Mouse (Mus musculus) ES-CJ7 (cell line): Measurements from ENCODE around the gene Arfip1.

Experiments
- DNase-seq: peaks from one replicate; pipeline ENCODE4 v3.0.0; 2011; ENCODE audit warnings: low read depth, low spot score

The Arfip1 gene

GRCm38 (mm10) chr3:84492148-84492547 lies 90.3 kb downstream of the Arfip1 start:
- DNase-seq: no peak

- peak; percentile 8 for DNase-seq
These were observed 93.7 kb downstream of the Arfip1 start for GRCm38 (mm10) chr3:84488716-84489115.

GRCm38 (mm10) chr3:84484891-84485290 lies 97.5 kb downstream of the Arfip1 start:
- no peak for DNase-seq

DNA sequence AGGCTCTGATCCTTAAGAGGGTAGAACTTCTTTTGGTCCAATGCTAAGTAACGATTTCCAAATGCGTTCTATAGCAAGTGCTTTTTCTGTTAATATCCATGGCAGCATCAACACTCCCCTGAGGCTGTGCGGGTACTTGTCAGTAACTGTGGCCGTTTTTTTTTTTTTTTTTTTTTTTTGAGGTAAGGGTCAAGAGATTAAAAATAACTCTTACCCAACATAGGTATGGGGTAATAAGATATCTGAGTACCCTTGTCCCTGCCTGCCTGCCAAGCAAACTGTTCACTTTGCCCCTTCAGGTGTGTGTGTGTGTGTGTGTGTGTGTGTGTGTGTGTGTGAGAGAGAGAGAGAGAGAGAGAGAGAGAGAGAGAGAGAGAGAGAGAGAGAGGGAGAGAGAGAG lies 98.1 kb downstream of the Arfip1 start:
- no peak for DNase-seq

DNA sequence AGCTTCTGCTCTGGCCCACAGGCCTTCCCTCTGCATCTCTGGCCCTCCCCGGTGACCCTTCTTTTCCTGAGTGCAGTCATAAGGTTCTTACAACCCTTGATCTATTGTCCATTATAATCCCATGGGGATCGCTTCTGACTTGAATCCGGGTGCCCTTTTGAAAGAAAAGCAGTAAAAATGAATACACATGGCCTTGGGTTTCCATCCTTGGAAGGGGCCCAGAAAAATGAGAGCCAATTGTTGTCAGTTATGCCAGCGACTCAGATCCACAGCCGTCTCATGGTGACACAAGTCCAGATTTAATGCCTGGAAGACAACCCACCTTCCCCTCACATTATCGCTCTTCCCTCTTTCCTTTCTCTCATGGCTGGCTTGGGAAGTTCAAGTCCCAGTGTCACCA lies 100.3 kb downstream of the Arfip1 start:
- DNase-seq: no peak

DNA sequence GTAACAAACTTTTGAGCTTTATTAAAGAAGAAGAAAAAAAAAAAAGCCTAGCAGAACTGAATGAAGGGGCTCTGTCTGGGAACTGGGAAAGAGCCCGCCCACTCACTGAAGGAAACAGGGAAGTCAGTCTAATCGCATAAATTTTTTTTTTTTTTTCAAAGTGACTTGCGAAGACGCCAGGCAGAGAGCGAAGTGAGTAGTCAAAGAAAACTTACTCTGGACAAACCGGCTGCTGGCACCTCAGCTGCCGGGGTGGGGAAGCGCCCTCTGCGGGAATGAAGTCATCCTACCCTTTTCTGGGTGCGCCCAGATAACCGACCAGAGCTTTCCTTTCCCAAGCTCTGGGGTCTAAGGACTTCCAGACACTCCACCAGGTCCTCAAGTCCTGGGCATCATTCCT lies 101.3 kb downstream of the Arfip1 start:
- peak; percentile 50 for DNase-seq

DNA sequence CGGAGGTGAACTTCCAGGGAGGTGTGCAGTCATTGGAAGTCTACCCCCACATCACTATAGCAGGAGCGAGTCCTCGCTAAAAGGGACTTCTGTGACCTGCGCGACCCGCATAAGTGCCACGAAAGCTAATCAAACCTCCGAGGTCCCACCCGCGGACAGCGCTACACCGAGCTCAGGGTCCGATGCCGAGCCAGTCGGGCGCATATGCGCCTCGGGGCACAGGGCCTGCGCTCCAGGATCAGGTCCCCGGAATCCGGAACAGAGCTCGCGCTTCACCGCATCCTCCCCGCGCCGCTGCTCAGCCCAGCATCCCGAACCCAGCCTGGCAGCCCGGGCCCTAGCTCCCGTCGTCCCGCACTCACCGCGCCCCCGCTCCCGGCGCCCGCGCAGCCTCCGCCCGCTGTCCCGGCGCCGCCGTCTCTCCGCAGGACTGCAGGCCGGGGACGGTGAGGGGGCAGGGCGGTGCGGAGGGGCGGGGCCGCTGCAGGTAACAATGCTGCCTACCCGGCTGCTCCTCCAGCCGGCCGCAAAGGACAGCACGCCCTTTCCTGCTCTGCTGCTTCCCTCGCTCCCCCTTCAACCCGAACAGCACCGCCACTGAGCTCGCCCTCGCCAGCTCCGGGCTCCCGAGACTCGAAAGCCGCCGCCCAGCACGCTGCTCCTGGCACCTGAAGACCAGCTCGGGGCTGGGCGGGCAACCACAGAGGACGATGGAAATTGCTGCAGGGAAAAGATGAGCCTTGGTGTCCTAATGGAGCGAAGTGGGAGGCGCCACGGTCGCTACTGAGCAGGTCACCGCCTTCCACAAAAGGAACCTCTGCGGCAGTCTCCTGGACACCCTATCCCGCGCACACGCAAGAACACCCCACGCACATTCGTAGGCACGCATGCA lies 102.2 kb downstream of the Arfip1 start, which contains the start of gene Fhdc1:
TSS of gene Fhdc1 (minus strand) at position 424 of the 892 bp plus-strand sequence.
- peak; percentile 69 for DNase-seq

DNA sequence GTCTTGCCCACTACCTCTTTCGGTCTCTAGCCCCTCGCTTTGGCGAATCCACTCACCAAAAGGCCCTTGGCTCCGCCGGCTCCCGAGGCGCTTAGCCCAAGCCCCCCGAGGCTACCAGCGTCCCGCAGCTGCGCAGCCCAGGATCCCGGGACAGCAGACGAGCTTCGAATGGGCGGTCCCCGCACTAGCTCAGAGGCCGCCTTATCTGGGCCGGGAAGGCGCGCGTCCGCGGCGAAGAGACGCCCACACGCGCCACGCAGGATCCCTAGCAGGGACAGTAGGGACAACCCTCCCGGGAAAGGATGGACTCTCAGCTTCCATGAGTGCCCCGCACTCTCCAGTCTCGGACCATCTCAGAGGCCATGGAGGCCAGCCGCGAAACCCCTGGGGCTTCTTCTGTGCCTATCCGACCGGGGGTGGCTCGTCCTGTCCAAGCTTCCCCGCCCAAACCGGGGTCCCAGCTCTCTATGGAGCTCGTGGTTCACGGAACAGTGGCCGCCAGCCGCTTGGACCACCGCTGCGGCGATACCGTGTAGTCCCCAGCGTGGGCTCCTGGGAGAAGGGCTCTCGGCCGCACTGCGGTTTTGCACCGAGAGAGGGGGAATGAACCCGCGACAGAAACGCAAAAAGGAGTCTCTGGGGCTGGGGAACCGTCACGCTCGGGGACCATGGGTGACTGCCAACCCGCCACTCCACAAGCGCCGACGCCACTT lies 103.0 kb downstream of the Arfip1 start:
- DNase-seq: peak; percentile 9

DNA sequence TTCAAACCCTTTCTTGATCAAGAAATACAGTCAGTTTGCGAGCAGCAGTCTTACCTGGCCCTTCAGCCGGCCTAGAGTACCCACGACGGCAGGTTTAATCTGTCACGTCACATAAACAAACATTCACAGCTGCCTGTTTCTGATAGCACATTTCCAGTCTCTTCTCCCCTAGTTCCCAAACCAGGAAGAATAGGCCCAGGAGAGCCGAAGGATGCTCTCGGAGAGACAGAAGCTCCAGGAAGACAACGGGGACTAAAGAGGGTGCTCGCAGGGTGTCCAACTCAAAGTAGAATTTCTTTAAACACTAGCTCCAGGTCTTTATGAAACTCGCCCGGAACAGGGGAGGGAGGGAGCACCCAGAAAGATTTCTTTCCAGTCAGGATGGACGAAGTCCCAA lies 103.5 kb downstream of the Arfip1 start:
- no peak for DNase-seq

DNA sequence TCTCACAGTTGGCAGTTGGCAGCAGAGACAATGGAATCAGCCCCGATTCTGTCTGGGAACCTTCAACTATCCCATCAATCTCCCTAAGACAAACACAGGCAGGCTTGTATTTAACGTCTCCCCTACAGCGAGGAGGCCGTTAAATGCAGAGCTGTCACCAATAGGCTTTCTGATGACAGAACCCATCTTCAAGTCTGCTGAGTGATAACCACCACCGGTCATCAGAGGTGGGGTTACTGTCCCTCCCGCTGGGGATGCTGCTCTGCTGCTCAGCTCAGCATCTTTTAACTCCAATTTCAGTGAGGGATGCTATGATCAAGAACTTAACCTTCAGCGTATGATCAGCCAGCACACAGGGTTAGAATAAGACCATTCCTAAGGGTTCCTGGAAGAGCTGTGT lies 104.2 kb downstream of the Arfip1 start:
- DNase-seq: no peak

- no peak for DNase-seq
These were observed 104.9 kb downstream of the Arfip1 start for GRCm38 (mm10) chr3:84477498-84477897.

DNA sequence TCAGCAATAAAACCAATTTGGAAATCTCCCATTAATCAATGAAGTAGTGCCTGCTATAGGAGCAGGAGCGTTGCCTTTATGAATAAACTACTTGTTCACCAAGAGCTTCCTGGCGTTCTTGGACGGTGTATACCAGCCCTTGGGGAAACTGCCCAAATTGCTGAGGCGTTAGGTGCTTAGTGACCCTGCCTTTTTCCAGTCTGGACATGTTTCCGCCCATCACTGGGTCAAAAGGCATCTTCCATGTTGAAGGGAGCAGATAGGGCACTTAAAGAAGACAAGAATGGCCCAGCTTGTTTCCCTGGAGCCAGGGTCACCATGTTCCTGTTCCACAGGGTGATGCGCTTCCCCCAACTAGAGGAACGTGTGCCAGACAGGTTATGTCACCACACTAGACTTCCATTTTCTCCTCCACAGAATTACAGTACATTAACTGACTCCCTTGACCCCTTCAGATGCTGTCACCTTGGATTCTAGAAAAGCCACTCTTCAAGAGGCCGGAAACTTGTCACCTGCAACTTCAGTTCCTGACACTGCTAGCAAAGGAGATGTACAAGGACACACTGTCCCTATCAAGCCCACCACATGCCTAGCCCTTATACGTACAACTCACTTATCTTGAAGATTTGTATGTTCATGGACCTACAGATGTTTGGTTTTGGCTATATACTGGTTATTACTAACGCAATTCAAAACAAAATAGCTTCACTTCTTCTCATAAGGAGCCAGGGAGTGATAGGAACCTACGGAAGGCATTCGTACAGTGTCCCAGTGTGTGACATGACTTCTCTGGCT lies 107.2 kb downstream of the Arfip1 start:
- DNase-seq: no peak

- no peak for DNase-seq
These were observed 108.0 kb downstream of the Arfip1 start for GRCm38 (mm10) chr3:84474398-84474797.

- no peak for DNase-seq
These were observed 109.5 kb downstream of the Arfip1 start for GRCm38 (mm10) chr3:84472955-84473354.

DNA sequence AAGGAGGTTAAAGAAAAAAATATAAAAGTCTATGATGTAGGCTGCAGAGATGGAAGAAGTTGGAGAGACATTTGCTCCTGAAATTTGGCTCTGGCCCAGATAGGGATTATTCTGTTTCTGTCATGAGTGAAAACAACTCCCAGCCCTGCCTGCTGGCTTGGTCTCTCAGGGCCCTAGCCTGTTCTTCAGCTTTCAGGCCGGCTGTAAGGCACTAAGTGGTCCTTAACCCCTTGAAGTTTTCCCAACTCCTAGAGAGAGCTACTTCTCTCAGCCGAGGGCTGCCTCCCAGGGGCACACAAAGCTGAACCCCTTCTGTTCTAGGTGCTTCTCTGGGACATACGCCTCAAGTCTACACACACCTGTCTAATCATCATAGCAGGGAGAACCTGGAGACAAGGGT lies 109.9 kb downstream of the Arfip1 start:
- no peak for DNase-seq

- no peak for DNase-seq
These were observed 111.3 kb downstream of the Arfip1 start for GRCm38 (mm10) chr3:84471146-84471545.

DNA sequence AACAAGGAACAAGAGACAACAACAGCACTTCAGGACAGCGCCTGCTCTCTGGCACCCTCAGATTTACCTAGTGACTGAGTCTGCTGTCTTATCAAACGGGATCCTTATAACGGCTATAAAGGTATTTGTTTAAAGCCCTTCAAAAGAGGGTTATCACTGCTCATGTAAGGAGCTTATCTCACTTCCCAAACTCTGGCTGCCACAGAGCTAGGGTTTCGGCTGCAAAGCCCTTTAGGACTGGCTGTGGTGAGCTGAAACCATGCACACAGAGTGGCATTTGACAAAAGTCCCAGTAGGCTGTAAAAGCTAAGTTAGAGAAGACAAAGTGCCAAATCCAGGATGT lies 114.3 kb downstream of the Arfip1 start:
- no peak for DNase-seq

DNA sequence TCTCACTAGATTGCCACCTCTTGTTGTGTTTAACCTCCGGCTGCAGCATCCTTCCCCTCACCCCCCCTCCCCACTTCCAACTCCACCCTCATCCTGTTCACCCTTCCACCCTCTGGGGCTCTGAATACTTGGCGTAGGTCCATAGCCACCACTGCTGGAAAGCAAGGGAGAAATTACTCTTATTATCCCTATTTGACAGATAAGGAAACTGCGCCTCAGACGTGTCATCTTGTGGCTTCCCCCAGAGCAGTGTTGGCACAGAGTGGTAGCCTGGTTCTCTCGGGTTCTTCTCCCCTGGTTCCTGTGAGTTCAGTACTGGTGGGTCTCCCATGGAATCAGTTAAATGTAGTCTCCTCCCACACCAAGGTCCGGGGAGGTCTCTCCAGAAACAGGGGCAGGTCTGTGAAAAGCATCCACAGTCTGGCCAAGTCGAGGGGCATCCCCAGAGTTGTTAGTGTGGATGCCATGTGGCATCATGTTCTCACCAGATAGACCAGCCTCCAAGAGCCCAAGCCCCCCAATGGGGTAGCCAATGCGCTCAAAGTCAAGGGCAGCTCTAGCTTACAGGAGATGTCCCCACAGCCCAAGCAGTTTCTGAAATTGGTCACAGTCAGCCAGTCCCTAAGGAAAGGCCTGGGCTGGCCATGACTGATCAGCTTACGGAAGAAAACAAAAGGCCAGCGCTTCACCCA lies 114.9 kb downstream of the Arfip1 start:
- no peak for DNase-seq

DNA sequence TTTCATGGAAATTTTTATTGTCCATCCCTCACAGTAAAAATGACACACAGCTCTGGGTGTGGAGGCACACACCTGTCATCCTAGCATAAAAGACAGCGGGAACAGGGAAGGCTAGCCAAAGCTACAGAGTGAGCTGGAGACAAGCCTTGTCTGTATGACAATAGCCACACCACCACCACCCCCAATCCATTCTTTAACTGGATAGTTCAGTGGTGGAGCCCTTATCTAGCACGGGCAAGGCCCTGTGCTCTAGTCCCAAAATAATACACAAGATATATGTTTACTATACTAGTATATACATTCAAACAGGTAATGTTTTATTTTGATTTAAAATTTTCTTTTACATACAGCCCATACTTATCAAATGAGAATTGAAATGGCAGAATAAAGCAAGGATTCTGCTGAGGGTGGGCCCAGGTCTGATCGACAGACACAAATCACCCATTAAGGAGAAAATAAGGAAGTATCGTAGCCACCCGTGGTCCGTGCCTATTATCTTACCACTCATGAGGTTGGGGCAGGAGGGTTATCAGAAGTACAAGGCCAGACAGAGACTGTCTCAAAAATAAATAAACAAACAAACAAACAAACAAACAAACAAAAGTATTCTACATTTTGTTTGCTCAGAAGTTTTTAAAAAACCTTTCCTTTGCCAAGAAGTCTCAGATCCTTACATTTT lies 116.5 kb downstream of the Arfip1 start:
- DNase-seq: no peak

DNA sequence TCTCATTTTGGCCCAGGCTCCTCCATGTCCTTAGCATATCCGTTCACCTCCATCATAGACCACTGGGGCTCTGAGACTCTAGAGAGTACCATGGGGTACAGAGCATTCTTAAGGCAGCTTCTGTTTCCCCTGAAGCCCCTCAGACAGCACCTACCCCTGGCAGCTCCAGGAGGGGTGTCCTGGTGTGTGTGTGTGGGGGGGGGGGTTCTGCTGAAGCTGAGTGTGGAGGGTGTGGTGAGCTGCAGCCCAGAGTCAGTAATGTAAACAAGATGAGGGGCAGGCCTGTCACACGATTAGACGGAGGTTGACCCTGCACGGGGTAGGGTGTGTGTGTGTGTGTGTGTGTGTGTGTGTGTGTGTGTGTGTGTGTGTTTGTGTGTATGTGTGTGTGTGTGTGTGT lies 120.7 kb downstream of the Arfip1 start:
- no peak for DNase-seq

DNA sequence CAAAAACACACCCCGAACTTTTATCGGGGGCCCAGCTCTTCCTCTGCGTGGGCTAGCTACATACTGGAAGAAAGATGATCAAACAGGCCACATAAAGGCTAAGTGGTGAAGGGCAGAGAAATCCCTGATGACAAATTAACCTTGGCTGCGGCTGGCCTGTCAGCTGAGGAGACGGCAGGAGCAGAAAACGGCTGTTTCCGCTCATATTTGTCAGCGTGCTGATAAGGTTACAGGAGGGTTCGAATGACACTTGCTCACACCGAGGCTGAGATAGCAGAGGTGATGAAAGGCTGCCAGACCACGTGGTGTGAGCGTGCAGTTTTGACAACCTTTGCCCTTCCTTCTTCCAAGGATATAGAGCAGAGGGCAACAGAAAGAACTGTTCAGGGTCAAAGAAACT lies 121.5 kb downstream of the Arfip1 start:
- no peak for DNase-seq
